Mouse (Mus musculus) layer of hippocampus, adult 18-20 months (tissue): ENCODE results near the gene Cd2bp2. TPM values are rescaled to one million over a fixed set of nuclear protein-coding genes. Genes with fewer than 3 reads are reported as not detected.

Experiments used
- DNase-seq, 2 experiments: peaks; one replicate each; pipeline ENCODE4 v3.0.0; 2022; ENCODE audit warnings: low spot score in 2 of 2
- total RNA-seq, 2 experiments: library from RNA; stranded (reverse); gene quantifications; 2 replicates each; pipeline ENCODE4 v1.2.3; 2021

Cd2bp2 gene
- total RNA-seq, 2 experiments from 2014 or later: 87.8 to 105 TPM

DNA sequence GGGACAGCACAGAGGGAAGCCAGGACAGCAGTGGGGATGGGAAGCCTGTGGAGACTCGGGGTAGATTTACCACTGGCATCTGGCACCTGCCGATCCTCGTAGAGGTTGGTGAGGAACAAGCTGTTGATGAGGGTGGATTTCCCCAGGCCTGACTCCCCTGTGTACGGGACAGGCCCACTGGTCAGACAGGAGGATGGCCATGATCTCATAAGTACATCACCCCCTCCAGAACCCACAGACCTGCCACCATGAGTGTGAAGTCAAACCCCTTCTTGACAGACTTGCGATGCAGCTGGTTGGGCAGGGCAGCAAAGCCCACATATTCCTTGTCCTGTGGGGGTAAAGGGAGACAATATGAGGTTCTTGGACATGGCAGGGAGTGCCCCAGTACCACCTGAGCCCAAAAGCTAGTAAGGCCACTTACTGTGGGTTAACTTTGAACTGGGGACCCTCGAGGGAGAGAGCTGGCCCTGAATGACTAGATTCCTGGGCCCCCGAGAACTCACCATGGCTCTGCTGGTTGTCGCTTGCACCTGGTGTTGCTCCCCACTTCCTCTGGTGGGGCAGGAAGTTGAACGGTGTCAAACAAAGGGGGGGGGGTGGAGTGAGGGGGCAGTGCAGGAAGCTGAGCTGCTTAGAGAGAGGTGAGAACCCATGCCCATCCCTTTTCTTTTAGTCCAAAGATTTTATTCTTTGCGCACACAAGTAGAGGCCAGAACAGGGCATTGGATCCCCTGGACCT is 22.2 kb upstream of the Cd2bp2 start:
- no peak for DNase-seq

DNA sequence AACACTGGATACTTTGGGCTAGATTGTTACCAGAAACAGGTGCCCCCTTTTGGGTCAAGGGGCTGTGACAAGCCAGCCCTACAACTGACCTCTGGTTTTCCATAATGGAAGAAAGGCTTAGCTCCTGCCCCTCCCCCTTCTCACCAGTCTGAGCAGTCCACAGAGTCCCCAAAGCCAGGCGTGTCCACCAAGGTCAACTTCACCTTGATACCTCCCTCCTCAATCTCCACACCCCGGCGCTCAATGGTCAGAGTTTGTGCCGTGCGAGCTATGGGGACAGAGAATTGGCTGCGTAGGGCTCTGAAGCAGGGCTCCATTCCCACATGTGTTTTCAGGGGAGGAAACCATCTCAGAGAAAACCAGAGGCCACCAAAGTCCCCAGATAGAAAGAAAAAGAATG is 21.6 kb upstream of the Cd2bp2 start:
- DNase-seq: no peak

DNA sequence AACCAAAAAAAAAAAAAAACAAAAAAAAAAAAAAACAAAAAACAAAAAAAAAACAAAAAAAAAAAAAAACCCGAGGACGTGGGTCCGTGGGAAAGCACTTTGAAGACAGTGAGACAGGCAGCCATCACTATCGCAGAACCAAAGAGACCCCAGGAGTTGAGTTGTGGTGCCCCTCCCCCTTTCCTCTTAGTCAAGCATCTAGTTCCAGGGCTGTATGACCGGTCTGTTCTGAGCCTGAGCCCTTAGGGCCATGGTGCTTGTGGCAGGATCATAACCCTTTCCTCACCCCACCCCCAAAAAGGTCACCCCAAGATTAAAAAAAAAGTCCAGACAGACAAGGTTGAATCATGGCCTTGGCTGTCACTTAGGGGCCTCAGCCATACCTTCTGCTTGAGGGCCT is 20.5 kb upstream of the Cd2bp2 start:
- no peak for DNase-seq

DNA sequence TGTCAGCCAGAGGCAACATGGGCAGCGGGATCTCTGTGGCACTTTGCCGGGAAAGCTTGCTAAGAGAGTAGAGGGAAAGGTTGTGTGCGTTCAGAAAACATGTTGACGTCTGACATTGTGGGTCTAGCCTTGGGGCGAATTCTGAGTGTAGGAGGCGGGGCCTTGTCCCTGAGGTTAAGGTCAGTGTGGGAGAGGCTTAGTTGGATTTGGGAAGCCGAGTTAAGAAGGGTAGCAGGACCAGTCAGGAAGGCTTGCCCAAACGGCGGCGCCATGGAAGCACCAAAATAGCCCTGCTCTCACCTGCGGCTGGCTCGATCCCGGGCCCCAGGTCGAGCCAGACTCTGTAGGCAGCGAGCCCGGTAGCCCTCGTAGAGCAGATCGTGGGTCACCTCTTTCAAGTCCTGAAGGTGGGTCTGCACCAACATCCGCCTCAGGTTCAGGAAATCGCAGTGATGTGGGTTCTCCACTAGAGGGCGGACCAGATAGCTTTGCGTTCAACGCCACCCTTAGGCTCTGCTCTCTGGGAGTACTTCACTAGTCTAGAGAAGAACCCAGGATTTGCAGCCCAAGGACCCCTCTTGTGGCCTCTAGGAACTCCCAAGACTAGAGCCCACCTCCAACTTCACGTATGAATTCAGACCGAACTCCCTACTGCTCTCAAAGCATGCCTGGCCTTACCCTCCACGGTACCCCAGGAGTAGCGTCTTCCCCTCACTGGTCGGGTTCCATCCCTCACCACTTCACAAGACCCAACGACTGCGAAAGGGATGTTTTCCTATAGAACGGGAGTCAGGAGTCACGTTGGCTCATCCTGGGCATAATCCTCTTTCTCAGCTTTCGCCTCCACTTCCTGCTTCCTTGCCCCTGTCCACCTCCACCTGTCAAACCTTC is 19.4 kb upstream of the Cd2bp2 start:
- DNase-seq: peak in 1 of 2 experiments; percentile 61

DNA sequence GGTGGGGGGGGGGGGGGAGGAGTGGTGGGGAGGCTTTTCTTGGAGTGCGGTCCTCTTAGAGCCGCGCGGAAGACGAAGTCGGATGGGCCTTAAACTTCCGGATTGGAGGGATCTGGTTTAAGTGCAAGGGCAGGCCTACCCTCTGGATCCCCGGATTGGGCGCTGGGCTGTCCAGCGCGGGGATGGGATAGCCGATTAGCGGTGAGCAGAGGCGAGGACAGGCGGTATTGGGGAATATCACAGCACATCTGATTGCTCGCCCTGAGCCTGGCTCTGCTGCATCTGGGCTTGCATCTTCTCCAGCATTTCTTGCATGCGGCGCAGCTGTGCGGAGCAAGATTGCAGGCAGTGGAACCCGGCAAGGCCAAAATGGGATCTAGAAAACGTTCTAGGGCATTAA is 18.7 kb upstream of the Cd2bp2 start:
- no peak for DNase-seq

DNA sequence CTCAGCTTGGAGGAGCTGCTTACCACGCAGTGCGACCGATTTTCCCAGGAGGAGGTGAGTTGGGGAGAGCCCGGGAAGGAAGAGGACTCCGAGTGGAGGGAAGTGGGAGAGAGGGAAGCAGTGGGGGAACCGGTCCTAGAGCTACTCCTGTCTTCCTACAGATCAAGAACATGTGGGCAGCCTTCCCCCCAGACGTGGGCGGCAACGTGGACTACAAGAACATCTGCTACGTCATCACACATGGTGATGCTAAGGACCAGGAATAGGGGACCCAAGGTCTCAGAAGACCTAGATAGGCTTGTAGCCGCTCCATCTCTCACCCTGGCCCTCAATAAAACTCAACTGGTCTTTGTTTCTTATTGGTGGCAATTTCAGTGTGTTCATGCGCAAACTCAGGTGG is 18.1 kb upstream of the Cd2bp2 start:
- DNase-seq: no peak

DNA sequence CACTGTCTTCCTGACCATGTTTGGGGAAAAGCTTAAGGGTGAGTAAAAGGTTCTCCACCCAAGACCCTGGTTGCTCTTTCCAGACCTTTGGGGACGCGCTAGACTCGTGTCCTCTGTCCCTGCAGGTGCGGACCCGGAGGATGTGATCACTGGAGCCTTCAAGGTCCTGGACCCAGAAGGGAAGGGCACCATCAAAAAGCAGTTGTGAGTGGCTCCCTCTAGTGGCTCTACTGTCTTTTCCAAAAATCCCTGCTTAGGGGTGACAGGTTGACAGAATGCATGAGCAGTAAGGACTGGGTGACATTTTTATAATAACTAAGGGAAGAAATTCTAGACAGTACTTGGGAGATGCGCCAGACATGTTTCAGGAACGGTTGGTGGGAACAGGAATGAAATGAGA is 17.6 kb upstream of the Cd2bp2 start:
- no peak for DNase-seq

DNA sequence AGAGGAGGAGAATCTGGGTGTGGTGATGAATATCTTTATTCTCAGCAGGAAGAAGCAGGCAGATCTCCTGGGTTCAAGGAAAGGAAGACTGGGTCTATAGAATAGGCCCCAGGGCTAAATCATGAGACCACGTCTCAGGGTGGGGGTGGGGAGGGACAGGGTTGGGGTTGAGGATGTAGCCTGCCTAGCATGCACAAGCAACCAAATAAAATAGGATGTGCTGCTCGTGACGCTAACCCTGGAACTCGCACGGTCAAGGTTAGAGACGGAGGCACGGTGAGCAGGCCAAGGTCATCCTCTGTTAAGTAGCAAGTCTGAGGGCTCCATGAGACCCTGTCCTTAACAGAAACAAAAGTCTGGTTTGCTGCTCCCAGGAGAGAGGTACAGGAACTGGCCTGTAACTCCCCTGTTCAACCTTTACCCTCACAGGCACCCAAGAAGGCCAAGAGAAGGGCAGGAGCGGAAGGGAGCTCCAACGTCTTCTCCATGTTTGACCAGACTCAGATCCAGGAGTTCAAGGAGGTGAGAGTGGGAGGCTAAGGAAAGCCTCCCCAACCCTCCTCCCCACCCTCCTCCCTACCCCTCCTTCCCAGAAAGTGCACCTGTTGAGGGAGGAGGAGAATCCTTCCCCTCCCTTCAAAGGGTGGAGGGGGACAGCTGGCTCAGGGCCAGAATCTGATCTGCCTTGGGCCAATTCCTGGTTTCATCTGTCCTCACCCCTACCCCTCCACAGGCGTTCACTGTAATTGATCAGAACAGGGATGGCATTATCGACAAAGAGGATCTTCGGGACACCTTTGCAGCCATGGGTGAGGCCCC is 16.8 kb upstream of the Cd2bp2 start:
- no peak for DNase-seq

DNA sequence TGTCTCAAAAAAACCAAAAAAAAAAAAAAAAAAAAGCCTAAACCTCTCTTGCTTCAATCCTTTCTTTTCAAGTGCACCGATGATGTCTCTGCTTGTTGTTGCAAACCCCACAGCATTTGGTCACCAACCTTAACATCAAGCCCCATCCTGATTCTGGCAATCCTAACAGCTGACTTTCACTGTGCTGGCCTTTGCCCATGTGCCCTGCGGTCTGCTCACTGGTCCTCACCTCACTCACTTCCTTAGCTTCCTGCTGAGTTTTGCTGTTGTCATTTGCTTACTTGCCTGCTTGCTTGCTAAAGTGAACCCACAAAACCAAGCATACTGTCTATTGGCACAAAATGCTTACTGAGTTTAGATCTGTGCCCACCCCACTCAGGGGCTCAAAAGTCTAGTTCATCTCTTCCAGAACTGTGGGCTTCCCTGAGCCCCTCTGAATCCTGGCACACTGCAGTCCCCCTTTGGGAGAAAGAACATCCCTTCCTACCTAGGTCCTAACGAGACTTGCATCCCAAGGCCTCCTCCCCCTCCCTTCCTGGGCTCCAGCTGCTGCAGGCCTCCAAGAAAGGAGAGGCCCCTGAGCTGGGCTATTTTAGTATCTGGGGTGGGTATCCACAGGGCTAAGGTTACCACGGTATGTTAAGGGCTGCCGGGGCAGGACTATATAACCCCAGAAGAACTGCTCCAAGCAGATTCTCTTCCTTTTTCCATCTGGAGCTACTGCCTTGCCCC is 15.3 kb upstream of the Cd2bp2 start:
- no peak for DNase-seq

DNA sequence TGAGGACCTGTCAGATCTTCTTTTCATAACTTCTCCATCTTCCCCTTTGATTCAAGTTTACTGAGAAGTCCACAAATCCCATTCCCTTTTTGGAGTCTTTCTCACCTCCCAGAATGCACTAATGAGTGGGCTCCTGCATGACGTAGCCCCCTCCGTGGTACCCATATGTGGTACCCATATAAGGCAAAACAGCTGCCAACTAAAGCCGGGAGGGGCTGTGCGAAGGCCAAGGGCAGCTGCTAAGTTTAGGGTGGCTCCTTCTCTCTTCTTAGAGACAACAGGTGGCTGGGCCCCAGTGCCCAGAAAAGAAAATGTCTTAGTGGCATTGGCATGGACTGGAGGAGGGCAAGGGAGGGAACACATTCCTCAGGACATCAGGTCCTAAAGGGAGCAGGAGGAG is 14.4 kb upstream of the Cd2bp2 start:
- no peak for DNase-seq

DNA sequence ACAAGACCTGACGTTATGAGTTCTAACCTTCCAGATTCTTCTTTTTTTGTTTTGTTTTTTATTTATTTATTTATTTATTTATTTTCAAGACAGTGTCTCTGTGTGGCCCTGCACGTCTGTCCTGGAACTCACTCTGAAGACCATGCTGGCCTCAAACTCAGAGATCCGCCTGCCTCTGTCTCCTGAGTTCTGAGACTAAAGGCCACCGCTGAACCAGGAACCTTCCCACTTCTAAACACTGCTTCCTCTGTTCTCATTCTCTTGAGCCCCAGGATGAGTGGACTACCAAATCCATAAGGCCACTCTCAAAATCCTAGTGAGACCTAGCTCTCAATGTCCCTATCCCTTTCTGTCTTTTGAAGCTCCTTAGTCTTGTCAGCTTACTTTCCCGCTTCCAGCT is 14.0 kb upstream of the Cd2bp2 start:
- DNase-seq: no peak

DNA sequence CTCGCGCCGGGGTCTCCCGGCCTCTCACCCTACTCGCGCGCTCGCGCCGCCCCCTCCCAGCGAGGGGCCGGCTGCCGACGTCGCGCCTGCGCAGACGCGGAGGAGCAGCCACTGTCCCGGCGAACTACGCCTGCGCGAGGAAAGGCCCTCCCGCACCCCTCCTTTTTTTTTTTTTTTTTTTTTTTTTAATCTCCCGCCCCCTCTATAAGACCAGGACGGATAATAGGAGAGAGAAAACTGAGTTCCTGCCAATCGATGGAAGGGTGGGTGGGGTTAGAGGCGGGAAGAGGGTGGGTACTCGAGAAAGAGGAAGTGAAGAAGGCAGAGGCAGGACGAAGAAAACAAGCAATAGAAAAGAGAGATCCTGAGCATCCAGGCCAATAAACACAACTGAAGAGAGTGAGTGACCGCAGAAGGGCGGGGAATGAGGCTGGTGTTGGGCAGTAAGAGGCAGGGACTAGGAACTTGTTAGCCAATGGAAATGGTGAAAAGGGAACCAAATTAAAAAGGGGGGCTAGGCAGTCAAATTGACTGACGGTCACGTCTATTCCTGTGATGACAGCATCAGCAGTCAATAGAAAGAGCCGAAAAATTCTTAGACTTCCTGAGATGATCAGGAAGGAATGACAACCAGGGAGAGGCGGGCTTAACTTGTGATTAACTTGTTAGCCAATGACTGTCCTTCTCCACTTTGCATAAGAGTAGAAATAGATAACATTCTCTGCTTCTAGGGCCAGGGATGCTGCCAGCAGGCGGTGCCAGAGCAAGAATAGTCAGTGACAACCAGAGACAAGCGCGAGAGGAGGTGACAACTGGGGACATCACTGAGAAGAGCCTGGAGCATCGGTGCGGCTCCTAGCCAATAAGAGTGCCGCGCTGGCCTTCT is 12.9 kb upstream of the Cd2bp2 start, which contains the start of gene Mylpf:
Mylpf (plus strand) TSS at position 338 of the 886 bp plus-strand sequence.
- peak; percentile 94 to 97 for DNase-seq

DNA sequence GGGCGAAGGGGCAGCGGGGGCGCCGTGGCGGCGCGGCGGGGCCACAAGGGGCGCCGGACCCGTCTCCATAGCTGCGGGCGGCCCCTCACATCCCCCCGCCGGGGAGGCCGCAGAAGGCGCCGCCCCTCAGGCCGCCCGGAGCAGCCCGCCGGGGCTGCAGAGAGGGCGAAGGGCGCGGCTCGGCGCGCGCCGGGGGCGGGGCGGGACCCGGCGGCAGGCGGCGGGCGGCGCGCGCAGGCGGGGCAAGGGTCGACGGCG is 12.4 kb upstream of the Cd2bp2 start, which contains the start of gene Tbc1d10b:
Tbc1d10b (minus strand) TSS at position 174 of the 258 bp plus-strand sequence.
- DNase-seq: peak in 1 of 2 experiments; percentile 50

DNA sequence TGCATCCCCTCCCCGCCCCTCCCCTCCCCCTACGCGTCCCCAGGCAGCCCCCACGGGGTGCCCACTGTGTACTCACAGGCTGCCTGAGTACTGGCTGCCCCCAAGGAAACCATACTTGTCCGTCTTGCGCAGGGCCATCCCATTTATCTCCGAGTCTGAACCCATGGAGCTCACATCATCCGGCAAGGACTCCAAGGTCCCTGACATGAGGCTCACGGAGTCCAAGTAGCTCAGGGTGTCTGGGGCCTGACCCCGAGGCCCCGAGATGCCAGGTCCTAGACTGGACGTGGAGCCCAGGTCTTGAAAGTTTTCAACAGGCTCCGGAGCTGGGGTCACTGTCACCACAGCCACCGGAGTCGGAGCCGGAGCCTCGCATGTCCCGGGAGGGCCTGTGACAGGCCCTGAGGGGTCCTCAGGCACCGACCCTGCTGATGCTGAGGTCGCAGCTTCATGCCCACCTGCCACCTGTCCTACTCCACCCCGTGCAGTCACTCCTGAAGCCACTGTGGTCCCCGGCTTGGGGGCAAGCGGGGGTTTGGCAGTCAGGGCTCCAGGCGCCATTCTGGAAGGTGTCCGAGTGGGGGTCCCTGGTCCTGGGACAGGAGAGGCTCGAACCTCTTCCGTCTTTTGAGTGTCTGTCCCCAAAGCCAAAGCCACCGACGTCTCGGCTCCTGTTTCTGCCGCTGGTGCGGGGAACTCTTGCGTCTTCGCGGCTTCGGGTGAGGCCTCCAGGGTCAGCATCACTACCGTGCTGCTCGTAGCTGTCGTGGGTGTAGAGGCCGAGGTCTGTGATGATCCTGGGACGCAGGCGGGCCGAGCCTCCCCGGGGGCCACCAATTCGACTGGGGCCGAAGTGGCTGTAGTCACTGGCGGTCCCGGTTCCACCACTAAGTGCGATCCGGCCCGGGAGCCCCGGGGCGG is 11.8 kb upstream of the Cd2bp2 start:
- DNase-seq: no peak

DNA sequence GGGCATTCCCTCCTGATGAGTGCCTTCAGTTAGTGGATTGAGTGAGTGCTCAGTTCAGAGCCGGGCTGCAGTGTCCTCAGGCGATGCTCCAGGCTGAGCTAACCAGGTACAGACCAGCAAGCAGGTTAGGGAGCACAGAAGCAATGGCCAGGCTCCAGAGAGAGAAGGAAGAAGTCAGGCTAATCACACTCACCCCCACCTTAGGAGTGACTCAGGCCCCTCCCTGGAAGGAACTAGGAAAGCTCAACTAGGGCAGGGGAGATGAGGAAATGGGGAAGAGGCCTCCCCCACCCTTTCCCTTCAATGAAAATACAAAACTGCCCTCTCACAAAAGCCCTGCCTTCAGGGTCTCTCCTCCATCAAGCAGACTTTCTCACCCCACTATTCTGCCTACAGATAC is 10.8 kb upstream of the Cd2bp2 start:
- DNase-seq: no peak

DNA sequence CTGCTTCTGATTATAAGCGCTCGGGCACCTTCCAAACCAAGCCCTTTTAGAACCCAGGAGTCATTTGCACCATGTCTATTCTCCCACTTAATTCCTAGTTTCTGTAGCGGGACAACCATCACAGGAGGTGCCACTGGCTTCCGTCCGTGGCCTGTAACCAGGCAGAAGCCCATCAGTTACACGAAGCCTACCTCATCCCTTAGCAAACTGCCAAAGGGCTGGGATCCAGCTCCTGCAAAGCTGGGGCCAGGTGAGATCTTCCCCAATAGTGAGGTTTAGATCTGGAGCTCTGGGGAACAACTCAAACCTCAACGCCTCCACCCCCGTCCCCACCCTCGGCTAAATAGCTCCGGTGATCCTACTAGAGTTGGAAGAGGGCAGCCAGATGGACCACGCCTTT is 634 bp upstream of the Cd2bp2 start:
- no peak for DNase-seq

DNA sequence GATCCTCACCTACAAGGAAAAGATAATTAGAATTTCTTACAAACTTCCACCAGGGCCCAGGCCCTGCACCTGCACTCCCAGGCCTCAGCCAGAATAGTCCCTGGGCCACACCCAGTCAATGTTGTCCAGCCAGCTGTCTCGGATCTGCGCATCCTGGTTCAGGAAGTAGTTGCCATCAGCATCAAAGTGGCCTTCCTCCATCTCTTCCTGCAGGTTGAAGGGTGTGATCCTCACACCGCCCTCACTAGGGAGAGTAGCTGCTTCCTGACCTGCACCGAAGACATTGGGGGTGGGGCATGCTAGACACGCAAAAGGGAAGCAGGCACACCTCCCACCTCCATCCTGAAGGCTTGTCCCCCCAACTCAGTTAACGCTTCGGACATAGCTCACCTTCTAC is 1.2 kb downstream of the Cd2bp2 start:
- no peak for DNase-seq

DNA sequence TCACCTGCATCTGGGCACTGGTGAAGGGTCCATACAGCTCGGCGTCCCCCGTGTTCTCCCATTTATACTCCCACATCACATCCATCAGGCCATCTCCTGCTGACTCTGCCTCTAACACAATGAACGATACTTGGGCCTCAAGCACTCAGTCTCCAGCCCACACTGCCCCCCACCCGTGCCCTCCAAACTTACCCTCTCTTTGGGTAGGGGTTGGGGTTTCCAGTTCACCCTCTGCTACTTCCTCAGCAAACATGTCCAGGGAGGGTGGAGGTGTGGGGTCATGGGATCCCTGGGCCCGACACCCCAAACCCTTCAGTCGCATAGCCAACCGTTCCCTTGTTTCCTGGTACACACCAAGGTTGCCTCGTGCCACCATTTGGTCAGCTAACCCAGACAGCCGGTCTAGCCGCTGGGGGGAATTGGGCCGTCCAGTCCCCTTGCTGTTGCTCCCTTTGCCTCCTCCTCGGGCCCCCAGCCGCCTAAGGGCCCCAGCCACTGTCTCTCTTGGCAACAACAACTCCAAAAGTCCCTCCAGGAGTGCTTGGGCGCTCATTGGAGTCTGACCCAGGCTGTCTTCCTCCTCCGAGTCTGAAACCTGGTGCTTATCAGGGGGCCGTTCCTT is 1.7 kb downstream of the Cd2bp2 start:
- no peak for DNase-seq

DNA sequence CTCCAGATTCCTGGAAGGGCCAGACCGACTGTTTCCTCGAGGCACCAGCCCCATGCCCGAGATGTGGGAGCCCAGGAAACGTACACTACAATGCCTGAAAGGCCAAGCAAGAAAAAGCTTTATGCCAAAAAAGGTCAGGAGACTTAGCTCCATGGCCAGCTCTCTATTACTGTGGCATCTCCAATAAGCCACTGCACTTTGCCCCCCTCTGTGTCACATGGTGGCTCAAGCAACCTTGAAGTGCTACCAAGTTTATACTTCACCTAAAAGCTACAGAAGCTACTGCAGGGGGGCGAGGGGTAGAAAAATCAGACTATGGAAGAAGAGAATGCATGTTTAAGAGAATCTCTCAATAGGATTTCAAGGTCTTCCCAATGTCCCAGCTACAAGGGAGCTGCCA is 2.9 kb downstream of the Cd2bp2 start:
- no peak for DNase-seq
